Mouse (Mus musculus): ENCODE data around the gene Gm8257. TPM values are rescaled to one million over a fixed set of nuclear protein-coding genes. Genes with fewer than 3 reads are reported as not detected.
"Not testable (repeated sequence)": the region's sequence is repeated elsewhere in the genome, so short reads cannot be mapped to it uniquely, and the experiment has no call there.

Gm8257 gene
- not detected for total RNA-seq (2021)
- long read RNA-seq, experiment 1 = 0 reads
- long read RNA-seq, experiment 2 = 0 reads

GRCm38 (mm10) chr14:44706356-44706755 is at the start of gene Gm8257:
TSS of gene Gm8257 (minus strand) at chr14:44706456.
- not testable (repeated sequence) for DNase-seq (ENCODE audit: low spot score in 2 of 2)

- no peak for DNase-seq (ENCODE audit: low spot score in 2 of 2)
Measured at GRCm38 (mm10) chr14:44750240-44750639, 44.0 kb upstream of the Gm8257 start, which contains the start of gene Gm8267. TSS of gene Gm8267 (minus strand) at chr14:44750340.

GRCm38 (mm10) chr14:44742789-44743188 is 36.5 kb upstream of the Gm8257 start:
- peak in 1 of 2 experiments; percentile 21 for DNase-seq (ENCODE audit: low spot score in 2 of 2)

GRCm38 (mm10) chr14:44730711-44731110 is 24.5 kb upstream of the Gm8257 start:
- DNase-seq (ENCODE audit: low spot score in 2 of 2) = peak in 1 of 2 experiments; percentile 8

GRCm38 (mm10) chr14:44627737-44628136 is 78.5 kb downstream of the Gm8257 start, which contains the start of gene Gm5624:
TSS of gene Gm5624 (minus strand) at chr14:44627938.
- DNase-seq (ENCODE audit: low spot score in 2 of 2) = not testable (repeated sequence)

Other genes with a start within 250 kb of the Gm8257 start
- not detected for gene BC061237, start 214.0 kb downstream of the Gm8257 start, total RNA-seq (2021)
- not detected for gene Gm17093, start 188.2 kb downstream of the Gm8257 start, total RNA-seq (2021)
- not detected for gene Gm8247, start 123.3 kb downstream of the Gm8257 start, total RNA-seq (2021)
- gene Gm5624, start 78.5 kb downstream of the Gm8257 start, total RNA-seq (2021) = not detected
- gene Gm8267, start 43.9 kb upstream of the Gm8257 start, total RNA-seq (2021) = under 1 TPM in 1 of 2 experiments, not detected in 1; 0.21 TPM
- under 1 TPM; 0.30 to 0.33 TPM for gene Ptgdr, start 152.9 kb upstream of the Gm8257 start, total RNA-seq (2021)